Mouse (Mus musculus) cerebellum, postnatal 36 days (tissue): ENCODE results near the gene Supt16.

Source experiments
- DNase-seq, 2 experiments: peaks; one replicate each; pipeline ENCODE4 v3.0.0; 2021 to 2022; ENCODE audit warnings: mixed read lengths in 2 of 2

The Supt16 gene

GRCm38 (mm10) chr14:52197156-52197878 lies at the start of gene Supt16:
TSS of gene Supt16 (minus strand) at chr14:52197416.
- DNase-seq: peak; percentile 80 to 83

- DNase-seq: no peak
Measured at GRCm38 (mm10) chr14:52246129-52246528, 48.9 kb upstream of the Supt16 start.

GRCm38 (mm10) chr14:52244690-52245042 lies 47.5 kb upstream of the Supt16 start:
- DNase-seq: no peak

GRCm38 (mm10) chr14:52244041-52244689 lies 46.9 kb upstream of the Supt16 start:
- peak; percentile 99 for DNase-seq

GRCm38 (mm10) chr14:52236216-52236615 lies 39.0 kb upstream of the Supt16 start:
- no peak for DNase-seq

GRCm38 (mm10) chr14:52235165-52235564 lies 37.9 kb upstream of the Supt16 start:
- DNase-seq: peak in 1 of 2 experiments; percentile 8

GRCm38 (mm10) chr14:52232249-52232648 lies 35.0 kb upstream of the Supt16 start:
- DNase-seq: no peak

- no peak for DNase-seq
Measured at GRCm38 (mm10) chr14:52225972-52226371, 28.8 kb upstream of the Supt16 start.

GRCm38 (mm10) chr14:52217261-52217660 lies 20.0 kb upstream of the Supt16 start:
- DNase-seq: no peak

- DNase-seq: no peak
Measured at GRCm38 (mm10) chr14:52199412-52199811, 2.2 kb upstream of the Supt16 start.

- DNase-seq: no peak
Measured at GRCm38 (mm10) chr14:52198141-52198540, 925 bp upstream of the Supt16 start.

- DNase-seq: no peak
Measured at GRCm38 (mm10) chr14:52196230-52197155, 723 bp downstream of the Supt16 start.

- peak; percentile 55 to 57 for DNase-seq
Measured at GRCm38 (mm10) chr14:52195691-52196090, 1.5 kb downstream of the Supt16 start.

- DNase-seq: peak; percentile 25 to 45
Measured at GRCm38 (mm10) chr14:52190740-52191359, 6.4 kb downstream of the Supt16 start.

GRCm38 (mm10) chr14:52189519-52189918 lies 7.7 kb downstream of the Supt16 start:
- no peak for DNase-seq

- no peak for DNase-seq
Measured at GRCm38 (mm10) chr14:52188788-52189187, 8.4 kb downstream of the Supt16 start.

GRCm38 (mm10) chr14:52166571-52166970 lies 30.6 kb downstream of the Supt16 start:
- no peak for DNase-seq

- no peak for DNase-seq
Measured at GRCm38 (mm10) chr14:52160911-52161310, 36.3 kb downstream of the Supt16 start.

- no peak for DNase-seq
Measured at GRCm38 (mm10) chr14:52155008-52155407, 42.2 kb downstream of the Supt16 start.

GRCm38 (mm10) chr14:52152613-52153012 lies 44.6 kb downstream of the Supt16 start:
- no peak for DNase-seq

- DNase-seq: no peak
Measured at GRCm38 (mm10) chr14:52152179-52152578, 45.0 kb downstream of the Supt16 start.

GRCm38 (mm10) chr14:52149888-52150287 lies 47.3 kb downstream of the Supt16 start:
- no peak for DNase-seq

- no peak for DNase-seq
Measured at GRCm38 (mm10) chr14:52146540-52146939, 50.7 kb downstream of the Supt16 start.
